Mouse (Mus musculus) midbrain, embryonic 10.5 days (tissue): ENCODE measurements around the gene Lsm14b. TPM values are rescaled to one million over a fixed set of nuclear protein-coding genes. Genes with fewer than 3 reads are reported as not detected.

Source experiments
- DNase-seq: peaks from one replicate; pipeline ENCODE4 v3.0.0-alpha.2; 2017; ENCODE audit warnings: low spot score
- H3K27ac ChIP-seq: fragments of 300-500 bp; sonication (generic); replicated peaks from 2 replicates; pipeline ENCODE4 v1.5.1; 2016; ENCODE audit warnings: mild to moderate bottlenecking
- H3K27me3 ChIP-seq: fragments of 300-500 bp; sonication (generic); 2 replicates; pipeline ENCODE4 v1.6.1; 2016; ENCODE audit warnings: low read depth, mild to moderate bottlenecking; ENCODE audit not compliant: poor library complexity, severe bottlenecking
- H3K36me3 ChIP-seq: fragments of 300-500 bp; sonication (generic); 2 replicates; pipeline ENCODE4 v1.6.1; 2016; ENCODE audit warnings: mild to moderate bottlenecking, moderate library complexity
- H3K4me1 ChIP-seq: fragments of 300-500 bp; sonication (generic); 2 replicates; pipeline ENCODE4 v1.6.1; 2016
- H3K4me3 ChIP-seq: fragments of 300-500 bp; sonication (generic); 2 replicates; pipeline ENCODE4 v1.5.1; 2016; ENCODE audit warnings: mild to moderate bottlenecking, moderate library complexity
- H3K9me3 ChIP-seq: fragments of 300-500 bp; sonication (generic); replicated peaks from 2 replicates; pipeline ENCODE4 v1.6.1; 2016; ENCODE audit warnings: mild to moderate bottlenecking
- WGBS: fragments of 180-500 bp; shearing (Covaris S2); methylation state at CpG from one replicate; pipeline ENCODE4 v1.1.7; 2016; 5-methylcytosine and 5-hydroxymethylcytosine counted together
- polyA plus RNA-seq: library from polyadenylated mRNA; unstranded; fragments of >200 nt; fragmentation: Nextera tagmentation; extraction: Ambion mirVana; gene quantifications from 2 replicates; pipeline ENCODE4 v1.2.1, GENCODE M21; 2016

Lsm14b gene
- polyA plus RNA-seq: 9.4 and 10.4 TPM in 2 replicates

- Histone ChIP-seq H3K9me3 (no peaks in the 10 kb centered on the region), H3K4me1 (peaks cover 49% of the 10 kb centered on the region), H3K4me3 (peak within 1 kb of the TSS; percentile 100), H3K36me3 (peaks cover 31% of the 10 kb centered on the region), H3K27me3 (peaks cover 26% of the 10 kb centered on the region), H3K27ac (peak within 1 kb of the TSS; percentile 98)
- peak; percentile 100 for DNase-seq
- whole genome bisulfite sequencing: under 1% methylated on average over 79 of the region's 80 CpGs
Measured at GRCm38 (mm10) chr2:180024401-180025098, at the start of gene Lsm14b. Gene Lsm14b, plus strand, starts transcription at chr2:180024987.

- DNase-seq: peak; percentile 23
- H3K4me1 ChIP-seq: peaks cover 57% of the 10 kb centered on the region
Measured at GRCm38 (mm10) chr2:179975851-179976250, 48.9 kb upstream of the Lsm14b start.

GRCm38 (mm10) chr2:179976295-179976627, 48.5 kb upstream of the Lsm14b start:
- WGBS: 7% methylated on average over 54 of the region's 54 CpGs

More at GRCm38 (mm10) chr2:179975851-179976250, 48.9 kb upstream of the Lsm14b start:
- peak overlapping the region; percentile 94 for H3K4me3 ChIP-seq
- no peaks in the 10 kb centered on the region for H3K27me3 ChIP-seq
- 25% methylated on average over 81 of the region's 82 CpGs for WGBS
- no peaks in the 10 kb centered on the region for H3K9me3 ChIP-seq
- H3K36me3 ChIP-seq: no peaks in the 10 kb centered on the region
- H3K27ac ChIP-seq: peak overlapping the region; percentile 96

GRCm38 (mm10) chr2:179976628-179977343, 48.0 kb upstream of the Lsm14b start, which contains the start of gene Taf4:
Gene Taf4, minus strand, starts transcription at chr2:179976646.
- peaks cover 48% of the 10 kb centered on the region for H3K4me1 ChIP-seq
- no peaks in the 10 kb centered on the region for H3K27me3 ChIP-seq
- under 1% methylated on average over 65 of the region's 84 CpGs for WGBS
- H3K4me3 ChIP-seq: peak within 1 kb of the TSS; percentile 94
- H3K27ac ChIP-seq: peak within 1 kb of the TSS; percentile 96
- no peaks in the 10 kb centered on the region for H3K9me3 ChIP-seq
- DNase-seq: peak; percentile 92
- no peaks in the 10 kb centered on the region for H3K36me3 ChIP-seq

More at GRCm38 (mm10) chr2:179976295-179976627, 48.5 kb upstream of the Lsm14b start:
- Histone ChIP-seq H3K4me3 (peak overlapping the region; percentile 94), H3K9me3 (no peaks in the 10 kb centered on the region), H3K27me3 (no peaks in the 10 kb centered on the region), H3K36me3 (no peaks in the 10 kb centered on the region), H3K4me1 (peaks cover 53% of the 10 kb centered on the region), H3K27ac (peak overlapping the region; percentile 96)
- DNase-seq: no peak

- peak overlapping the region; percentile 96 for H3K27ac ChIP-seq
- peak; percentile 24 for DNase-seq
- no peaks in the 10 kb centered on the region for H3K36me3 ChIP-seq
Measured at GRCm38 (mm10) chr2:179977344-179978025, 47.3 kb upstream of the Lsm14b start.

GRCm38 (mm10) chr2:179978250-179978649, 46.5 kb upstream of the Lsm14b start:
- DNase-seq: no peak

More at GRCm38 (mm10) chr2:179977344-179978025, 47.3 kb upstream of the Lsm14b start:
- Histone ChIP-seq H3K4me3 (peak overlapping the region; percentile 94), H3K27me3 (no peaks in the 10 kb centered on the region), H3K9me3 (no peaks in the 10 kb centered on the region), H3K4me1 (peaks cover 41% of the 10 kb centered on the region)
- 13% methylated on average over 10 of the region's 10 CpGs for WGBS

GRCm38 (mm10) chr2:179979836-179980235, 45.0 kb upstream of the Lsm14b start:
- 73% methylated on average over 8 of the region's 8 CpGs for WGBS
- no peaks in the 10 kb centered on the region for H3K27me3 ChIP-seq
- no peaks in the 10 kb centered on the region for H3K9me3 ChIP-seq
- no peak overlapping the region for H3K4me3 ChIP-seq
- H3K27ac ChIP-seq: no peak overlapping the region
- no peak for DNase-seq
- peaks cover 18% of the 10 kb centered on the region for H3K4me1 ChIP-seq
- H3K36me3 ChIP-seq: no peaks in the 10 kb centered on the region

More at GRCm38 (mm10) chr2:179978250-179978649, 46.5 kb upstream of the Lsm14b start:
- no peaks in the 10 kb centered on the region for H3K36me3 ChIP-seq
- H3K27ac ChIP-seq: no peak overlapping the region
- peaks cover 33% of the 10 kb centered on the region for H3K4me1 ChIP-seq
- H3K27me3 ChIP-seq: no peaks in the 10 kb centered on the region
- H3K9me3 ChIP-seq: no peaks in the 10 kb centered on the region
- WGBS: 74% methylated on average over 3 of the region's 3 CpGs
- no peak overlapping the region for H3K4me3 ChIP-seq

GRCm38 (mm10) chr2:179980616-179981015, 44.2 kb upstream of the Lsm14b start:
- no peak overlapping the region for H3K4me3 ChIP-seq
- no peak for DNase-seq
- no peaks in the 10 kb centered on the region for H3K27me3 ChIP-seq
- peaks cover 16% of the 10 kb centered on the region for H3K4me1 ChIP-seq
- WGBS: 50% methylated on average over 4 of the region's 4 CpGs
- H3K27ac ChIP-seq: no peak overlapping the region
- no peaks in the 10 kb centered on the region for H3K9me3 ChIP-seq
- no peaks in the 10 kb centered on the region for H3K36me3 ChIP-seq

GRCm38 (mm10) chr2:179982715-179983114, 42.1 kb upstream of the Lsm14b start:
- 90% methylated on average over 3 of the region's 3 CpGs for WGBS
- no peak for DNase-seq

GRCm38 (mm10) chr2:179984830-179985229, 40.0 kb upstream of the Lsm14b start:
- Histone ChIP-seq H3K27ac (no peak overlapping the region), H3K9me3 (no peaks in the 10 kb centered on the region), H3K27me3 (no peaks in the 10 kb centered on the region), H3K4me3 (no peak overlapping the region), H3K4me1 (peaks cover 7% of the 10 kb centered on the region; the same call in 1 of the 2 replicates), H3K36me3 (no peaks in the 10 kb centered on the region)
- WGBS: 48% methylated on average over 7 of the region's 7 CpGs
- no peak for DNase-seq

More at GRCm38 (mm10) chr2:179982715-179983114, 42.1 kb upstream of the Lsm14b start:
- H3K36me3 ChIP-seq: no peaks in the 10 kb centered on the region
- H3K9me3 ChIP-seq: no peaks in the 10 kb centered on the region
- H3K4me1 ChIP-seq: peaks cover 15% of the 10 kb centered on the region
- H3K4me3 ChIP-seq: no peak overlapping the region
- no peaks in the 10 kb centered on the region for H3K27me3 ChIP-seq
- no peak overlapping the region for H3K27ac ChIP-seq

- H3K4me3 ChIP-seq: no peak overlapping the region
Measured at GRCm38 (mm10) chr2:179985695-179986094, 39.1 kb upstream of the Lsm14b start.

GRCm38 (mm10) chr2:179986437-179987022, 38.3 kb upstream of the Lsm14b start:
- Histone ChIP-seq H3K4me1 (peaks cover 7% of the 10 kb centered on the region; the same call in 1 of the 2 replicates), H3K27ac (no peak overlapping the region), H3K9me3 (no peaks in the 10 kb centered on the region), H3K36me3 (no peaks in the 10 kb centered on the region), H3K27me3 (no peaks in the 10 kb centered on the region), H3K4me3 (no peak overlapping the region)
- no peak for DNase-seq
- WGBS: 84% methylated on average over 10 of the region's 10 CpGs

More at GRCm38 (mm10) chr2:179985695-179986094, 39.1 kb upstream of the Lsm14b start:
- no peaks in the 10 kb centered on the region for H3K36me3 ChIP-seq
- no peaks in the 10 kb centered on the region for H3K9me3 ChIP-seq
- no peak for DNase-seq
- H3K4me1 ChIP-seq: peaks cover 7% of the 10 kb centered on the region; the same call in 1 of the 2 replicates
- no peak overlapping the region for H3K27ac ChIP-seq
- WGBS: 88% methylated on average over 1 of the region's 1 CpGs
- no peaks in the 10 kb centered on the region for H3K27me3 ChIP-seq
